Mouse (Mus musculus): ENCODE measurements around the gene Slc37a2.
A peak's percentile ranks its signal among the peaks of the same experiment; 100 is the strongest.

Slc37a2 gene

GRCm38 (mm10) chr9:37220755-37221154 lies 34.8 kb downstream of the Slc37a2 start:
- no peak for DNase-seq (ENCODE audit: low read depth, low spot score)

GRCm38 (mm10) chr9:37214327-37215060 lies 41.0 kb downstream of the Slc37a2 start:
- DNase-seq (ENCODE audit: low read depth, low spot score) = no peak

- DNase-seq (ENCODE audit: low read depth, low spot score) = peak; percentile 78
Measured at GRCm38 (mm10) chr9:37213060-37213738, 42.3 kb downstream of the Slc37a2 start.

- peak; percentile 100 for DNase-seq (ENCODE audit: low read depth, low spot score)
Measured at GRCm38 (mm10) chr9:37207929-37208411, 47.6 kb downstream of the Slc37a2 start, which contains the start of gene Tmem218. Gene Tmem218, plus strand, starts transcription at chr9:37208223.

GRCm38 (mm10) chr9:37203884-37204283 lies 51.7 kb downstream of the Slc37a2 start:
- DNase-seq (ENCODE audit: low read depth, low spot score) = peak; percentile 45

GRCm38 (mm10) chr9:37200414-37200813 lies 55.1 kb downstream of the Slc37a2 start:
- DNase-seq (ENCODE audit: low read depth, low spot score) = no peak

GRCm38 (mm10) chr9:37197067-37197466 lies 58.5 kb downstream of the Slc37a2 start:
- DNase-seq (ENCODE audit: low read depth, low spot score) = no peak

GRCm38 (mm10) chr9:37188024-37188423 lies 67.5 kb downstream of the Slc37a2 start:
- no peak for DNase-seq (ENCODE audit: low read depth, low spot score)

- DNase-seq (ENCODE audit: low read depth, low spot score) = peak; percentile 44
Measured at GRCm38 (mm10) chr9:37187407-37187806, 68.1 kb downstream of the Slc37a2 start.

- DNase-seq (ENCODE audit: low read depth, low spot score) = no peak
Measured at GRCm38 (mm10) chr9:37183176-37183575, 72.4 kb downstream of the Slc37a2 start.

- DNase-seq (ENCODE audit: low read depth, low spot score) = no peak
Measured at GRCm38 (mm10) chr9:37181596-37181995, 73.9 kb downstream of the Slc37a2 start.

- DNase-seq (ENCODE audit: low read depth, low spot score) = no peak
Measured at GRCm38 (mm10) chr9:37179596-37179995, 75.9 kb downstream of the Slc37a2 start.

GRCm38 (mm10) chr9:37178911-37179310 lies 76.6 kb downstream of the Slc37a2 start:
- peak; percentile 43 for DNase-seq (ENCODE audit: low read depth, low spot score)

Measured in brain, adult 2 months (tissue).